Mouse (Mus musculus): Measurements from ENCODE around the gene Man1a2. TPM values are rescaled to one million over a fixed set of nuclear protein-coding genes. Genes with fewer than 3 reads are reported as not detected.

The Man1a2 gene
- polyA plus RNA-seq, 1 experiment = 11.2 TPM

DNA sequence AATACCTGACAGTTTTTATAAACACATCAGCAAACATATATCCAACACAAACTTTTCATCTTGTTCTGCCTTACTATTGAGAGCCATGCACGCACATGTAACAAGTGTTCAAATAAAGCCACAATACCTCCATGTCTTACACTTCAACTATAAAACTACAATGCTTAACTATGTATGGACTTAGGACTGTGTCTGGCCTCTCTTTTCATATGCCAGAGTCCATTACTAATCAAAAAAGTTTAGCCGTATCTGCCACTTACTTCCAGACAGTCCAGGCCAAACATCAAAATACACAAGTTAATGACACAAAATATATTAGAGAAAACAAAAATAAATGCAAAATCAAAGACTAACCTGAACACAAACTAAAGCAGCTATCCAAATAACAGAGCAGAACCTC is 14.9 kb downstream of the Man1a2 start:
- Histone ChIP-seq H3K4me3 (replicated peaks; ENCODE audit: extremely low read depth, low read depth, low read length) (no peak overlapping the region), H3K4me1 (ENCODE audit: control insufficient read depth, insufficient read depth, low read length) (0 out of 2 replicates have a peak, but pooled peaks cover 2% of the 10 kb centered on the region)
- 89% methylated on average over 2 of the region's 2 CpGs for WGBS
- TF ChIP-seq POLR2A (IDR thresholded peaks at IDR 0.05; ENCODE audit: borderline replicate concordance, extremely low read depth, low read depth, low read length) (no peak), CTCF (IDR thresholded peaks at IDR 0.05; ENCODE audit: insufficient read depth, low read length) (no peak)
- DNase-seq = no peak

DNA sequence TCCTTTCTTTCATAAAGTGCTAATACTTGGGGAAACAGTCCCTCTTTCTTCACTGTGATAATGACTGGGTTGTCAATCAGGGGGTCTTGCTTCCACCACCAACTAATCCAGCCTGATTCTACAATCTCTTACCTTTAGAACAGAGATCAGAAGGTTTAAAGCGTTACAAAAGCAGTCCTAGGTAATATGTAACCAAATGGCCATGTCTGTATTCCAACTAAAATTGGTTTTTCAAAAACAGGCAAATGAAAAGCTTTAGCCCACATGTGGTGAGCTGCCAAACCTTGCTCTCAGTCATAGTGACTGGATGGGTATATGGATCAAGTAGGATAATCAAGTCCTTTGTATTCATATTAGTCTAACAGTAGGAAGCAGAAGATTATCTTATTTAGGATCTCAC is 32.0 kb downstream of the Man1a2 start:
- 87% methylated on average over 1 of the region's 1 CpGs for WGBS
- TF ChIP-seq POLR2A (IDR thresholded peaks at IDR 0.05; ENCODE audit: borderline replicate concordance, extremely low read depth, low read depth, low read length) (no peak), CTCF (IDR thresholded peaks at IDR 0.05; ENCODE audit: insufficient read depth, low read length) (no peak)

DNA sequence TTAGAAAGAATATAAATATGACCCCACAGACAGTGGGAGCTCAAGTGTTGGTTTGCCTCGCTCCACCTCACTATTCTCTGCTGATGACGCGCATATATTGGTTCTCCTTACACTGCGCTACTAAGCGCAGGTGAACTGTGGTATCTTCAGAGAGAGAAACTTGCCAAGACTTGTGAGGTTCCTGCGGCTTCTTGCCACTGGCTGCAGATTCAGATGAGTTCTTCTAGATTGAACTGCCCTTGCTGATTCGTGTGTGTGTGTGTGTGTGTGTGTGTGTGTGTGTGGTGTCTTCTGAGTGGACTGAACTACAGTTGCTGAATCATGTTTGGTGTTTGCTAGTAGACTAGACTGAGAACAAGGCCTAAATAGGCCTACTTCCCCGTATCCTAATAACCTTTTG is 43.7 kb downstream of the Man1a2 start:
- DNase-seq = no peak
- TF ChIP-seq POLR2A (IDR thresholded peaks at IDR 0.05; ENCODE audit: borderline replicate concordance, extremely low read depth, low read depth, low read length) (no peak), CTCF (IDR thresholded peaks at IDR 0.05; ENCODE audit: insufficient read depth, low read length) (no peak)
- no peak overlapping the region for H3K4me3 ChIP-seq (replicated peaks; ENCODE audit: extremely low read depth, low read depth, low read length)
- 93% methylated on average over 8 of the region's 8 CpGs for WGBS
- H3K4me1 ChIP-seq (ENCODE audit: control insufficient read depth, insufficient read depth, low read length) = no peaks in the 10 kb centered on the region

More for the DNA sequence above, 32.0 kb downstream of the Man1a2 start:
- no peak overlapping the region for H3K4me3 ChIP-seq (replicated peaks; ENCODE audit: extremely low read depth, low read depth, low read length)
- no peak for DNase-seq
- H3K4me1 ChIP-seq (ENCODE audit: control insufficient read depth, insufficient read depth, low read length) = no peaks in the 10 kb centered on the region

DNA sequence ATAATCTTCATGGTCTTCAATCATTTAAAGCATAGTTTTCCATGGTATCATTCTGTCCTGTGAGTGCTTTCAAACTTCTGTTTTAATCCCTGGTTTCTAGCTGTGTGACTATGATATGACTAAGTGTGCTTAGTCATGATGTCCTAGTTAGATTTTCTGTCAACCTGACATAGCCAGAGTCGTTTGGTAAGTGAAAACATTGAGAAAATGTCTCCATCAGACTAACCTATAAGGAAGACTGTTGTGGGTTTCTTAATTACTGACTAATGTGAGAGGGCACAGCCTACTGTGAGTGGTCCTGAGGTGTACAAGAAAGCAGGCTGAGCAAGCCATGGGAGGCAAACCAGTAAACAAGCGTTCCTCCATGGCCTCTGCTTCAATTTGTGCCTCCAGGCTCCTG is 49.0 kb downstream of the Man1a2 start:
- TF ChIP-seq POLR2A (IDR thresholded peaks at IDR 0.05; ENCODE audit: borderline replicate concordance, extremely low read depth, low read depth, low read length) (no peak), CTCF (IDR thresholded peaks at IDR 0.05; ENCODE audit: insufficient read depth, low read length) (no peak)
- no peak overlapping the region for H3K4me3 ChIP-seq (replicated peaks; ENCODE audit: extremely low read depth, low read depth, low read length)
- H3K4me1 ChIP-seq (ENCODE audit: control insufficient read depth, insufficient read depth, low read length) = no peaks in the 10 kb centered on the region
- no peak for DNase-seq
- 89% methylated on average over 2 of the region's 2 CpGs for WGBS

DNA sequence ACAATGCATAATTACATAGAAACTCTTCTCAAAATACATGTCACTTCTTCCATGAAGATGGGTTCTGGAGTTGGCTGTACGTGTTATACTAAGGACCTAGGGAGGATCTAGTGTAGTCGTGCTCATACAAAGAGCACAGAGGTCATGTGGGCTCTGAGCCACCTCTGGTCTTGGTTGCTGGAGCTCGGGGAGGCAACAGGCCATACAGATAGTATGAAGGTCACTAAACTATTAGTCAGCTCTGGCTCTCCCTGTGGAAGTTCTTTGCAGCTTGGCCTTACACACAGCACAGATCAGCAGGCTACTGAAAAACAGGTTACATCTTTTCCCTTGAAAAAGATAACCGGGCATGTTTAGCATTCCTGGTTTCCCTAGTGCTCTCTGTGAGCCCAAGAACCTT is 50.5 kb downstream of the Man1a2 start:
- no peak overlapping the region for H3K4me3 ChIP-seq (replicated peaks; ENCODE audit: extremely low read depth, low read depth, low read length)
- TF ChIP-seq CTCF (IDR thresholded peaks at IDR 0.05; ENCODE audit: insufficient read depth, low read length) = no peak
- TF ChIP-seq POLR2A (IDR thresholded peaks at IDR 0.05; ENCODE audit: borderline replicate concordance, extremely low read depth, low read depth, low read length) = no peak
- 87% methylated on average over 4 of the region's 4 CpGs for WGBS
- no peaks in the 10 kb centered on the region for H3K4me1 ChIP-seq (ENCODE audit: control insufficient read depth, insufficient read depth, low read length)
- DNase-seq = no peak

DNA sequence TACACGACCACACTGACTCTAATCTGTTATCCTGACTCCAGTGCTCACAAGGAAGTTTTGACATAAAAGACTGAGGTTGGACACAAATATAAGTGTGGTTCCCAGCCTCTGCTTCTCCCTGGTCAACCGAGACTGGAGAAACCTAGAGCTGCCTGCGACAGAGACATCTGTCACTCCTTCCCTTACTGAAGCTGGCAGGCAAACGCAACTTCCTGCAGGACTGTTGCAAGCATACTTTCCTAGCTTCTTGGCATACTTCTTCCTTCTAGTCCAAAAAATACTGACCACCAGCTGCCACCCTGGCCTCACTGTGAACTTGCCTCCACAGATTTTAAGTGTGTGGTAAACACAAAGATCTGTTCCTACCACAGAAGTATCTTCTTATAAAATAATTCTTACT is 66.8 kb downstream of the Man1a2 start:
- TF ChIP-seq POLR2A (IDR thresholded peaks at IDR 0.05; ENCODE audit: borderline replicate concordance, extremely low read depth, low read depth, low read length) (no peak), CTCF (IDR thresholded peaks at IDR 0.05; ENCODE audit: insufficient read depth, low read length) (no peak)
- 44% methylated on average over 4 of the region's 4 CpGs for WGBS
- no peak for DNase-seq
- Histone ChIP-seq H3K4me3 (replicated peaks; ENCODE audit: extremely low read depth, low read depth, low read length) (no peak overlapping the region), H3K4me1 (ENCODE audit: control insufficient read depth, insufficient read depth, low read length) (no peaks in the 10 kb centered on the region; the same call in 1 of the 2 replicates)

DNA sequence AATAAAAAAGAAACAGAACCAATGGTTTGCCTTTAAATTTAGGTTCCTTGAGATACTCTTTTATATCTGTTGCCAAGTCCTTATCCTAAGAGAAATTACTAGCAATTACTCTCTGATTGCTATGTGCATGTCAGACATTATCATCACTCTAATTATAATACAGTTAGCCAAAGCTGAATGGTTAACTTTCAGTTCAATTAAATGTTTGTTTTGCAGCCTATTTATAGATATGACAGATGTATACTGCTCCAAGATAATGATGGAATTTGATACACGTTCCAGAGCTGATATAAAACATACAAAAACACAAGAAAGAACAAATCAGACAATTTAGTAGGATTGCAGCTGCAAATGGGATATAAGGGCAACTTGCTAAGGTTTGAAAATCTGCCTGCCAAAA is 74.4 kb downstream of the Man1a2 start:
- DNase-seq = no peak
- TF ChIP-seq POLR2A (IDR thresholded peaks at IDR 0.05; ENCODE audit: borderline replicate concordance, extremely low read depth, low read depth, low read length) (no peak), CTCF (IDR thresholded peaks at IDR 0.05; ENCODE audit: insufficient read depth, low read length) (no peak)
- no peak overlapping the region for H3K4me3 ChIP-seq (replicated peaks; ENCODE audit: extremely low read depth, low read depth, low read length)

DNA sequence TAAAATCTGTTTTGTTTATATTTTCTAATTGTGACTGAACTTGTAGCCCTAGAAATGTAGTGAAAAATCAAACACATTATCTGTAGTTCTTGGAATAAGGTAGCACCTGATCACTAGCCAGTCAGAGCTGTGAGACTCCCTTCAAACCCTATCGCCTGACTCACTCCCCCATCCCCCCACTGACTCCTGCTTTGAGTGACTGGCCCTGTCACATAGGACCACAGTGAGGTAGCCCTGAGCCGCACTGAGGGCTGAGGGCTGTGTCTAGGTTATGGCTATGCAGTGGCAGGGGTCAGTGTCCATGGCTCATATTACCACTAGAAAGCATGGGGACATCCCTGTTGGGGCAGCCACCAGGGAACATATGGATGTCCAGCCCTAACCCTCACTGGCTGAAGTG is 80.8 kb downstream of the Man1a2 start:
- Histone ChIP-seq H3K4me3 (replicated peaks; ENCODE audit: extremely low read depth, low read depth, low read length) (no peak overlapping the region), H3K4me1 (ENCODE audit: control insufficient read depth, insufficient read depth, low read length) (no peaks in the 10 kb centered on the region)
- DNase-seq = peak; percentile 6
- WGBS = 61% methylated on average over 2 of the region's 2 CpGs
- TF ChIP-seq POLR2A (IDR thresholded peaks at IDR 0.05; ENCODE audit: borderline replicate concordance, extremely low read depth, low read depth, low read length) = no peak

More for the DNA sequence above, 74.4 kb downstream of the Man1a2 start:
- 26% methylated on average over 1 of the region's 1 CpGs for WGBS
- no peaks in the 10 kb centered on the region for H3K4me1 ChIP-seq (ENCODE audit: control insufficient read depth, insufficient read depth, low read length)

DNA sequence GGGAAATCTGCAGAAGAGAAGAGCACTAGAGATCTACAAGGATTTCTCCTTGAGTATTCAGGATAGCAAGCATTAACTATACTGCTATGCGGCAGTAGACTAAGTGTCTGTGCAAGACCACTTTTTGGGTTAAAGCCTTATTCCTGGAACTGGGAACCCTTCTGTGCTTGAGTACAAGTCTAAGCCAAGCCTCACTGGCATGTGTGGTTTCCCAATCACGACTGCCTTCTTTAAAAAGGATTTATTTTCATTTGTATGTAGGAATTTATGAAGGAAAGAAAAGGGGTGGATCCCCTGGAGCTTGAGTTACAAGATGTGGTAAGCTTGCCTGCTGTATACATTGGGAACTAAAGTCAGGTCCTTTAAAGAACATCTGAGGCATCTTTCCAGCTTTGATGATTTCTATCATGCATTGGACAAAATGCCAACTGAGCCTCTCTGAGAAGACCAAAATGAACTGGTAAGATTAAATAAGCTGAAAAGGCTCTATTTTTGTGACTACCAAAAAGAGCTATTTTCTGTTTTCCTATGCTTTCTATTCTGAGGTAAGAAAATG is 86.0 kb downstream of the Man1a2 start:
- 75% methylated on average over 2 of the region's 2 CpGs for WGBS
- DNase-seq = no peak
- TF ChIP-seq CTCF (IDR thresholded peaks at IDR 0.05; ENCODE audit: insufficient read depth, low read length) = no peak
- TF ChIP-seq POLR2A (IDR thresholded peaks at IDR 0.05; ENCODE audit: borderline replicate concordance, extremely low read depth, low read depth, low read length) = no peak

DNA sequence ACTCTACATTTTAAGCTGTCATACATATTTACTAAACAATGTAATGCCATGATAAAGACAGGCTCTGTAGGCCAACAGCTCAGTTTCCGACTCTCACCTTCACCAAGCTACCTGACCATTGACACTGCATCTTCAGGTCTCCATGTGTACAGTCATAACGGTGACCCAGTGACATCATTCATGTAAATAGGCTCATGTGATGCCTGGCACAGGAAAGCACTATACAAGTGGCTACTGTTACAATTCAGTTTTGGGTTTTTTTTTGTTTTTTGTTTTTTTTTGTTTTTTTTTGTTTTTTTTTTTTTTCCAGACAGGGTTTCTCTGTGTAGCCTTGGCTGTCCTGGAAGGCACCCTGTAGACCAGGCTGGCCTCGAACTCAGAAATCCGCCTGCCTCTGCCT is 94.2 kb downstream of the Man1a2 start:
- Histone ChIP-seq H3K4me3 (replicated peaks; ENCODE audit: extremely low read depth, low read depth, low read length) (no peak overlapping the region), H3K4me1 (ENCODE audit: control insufficient read depth, insufficient read depth, low read length) (no peaks in the 10 kb centered on the region)
- no peak for TF ChIP-seq POLR2A (IDR thresholded peaks at IDR 0.05; ENCODE audit: borderline replicate concordance, extremely low read depth, low read depth, low read length)
- TF ChIP-seq CTCF (IDR thresholded peaks at IDR 0.05; ENCODE audit: insufficient read depth, low read length) = no peak
- no peak for DNase-seq
- 98% methylated on average over 4 of the region's 4 CpGs for WGBS

More for the DNA sequence above, 86.0 kb downstream of the Man1a2 start:
- Histone ChIP-seq H3K4me3 (replicated peaks; ENCODE audit: extremely low read depth, low read depth, low read length) (no peak overlapping the region), H3K4me1 (ENCODE audit: control insufficient read depth, insufficient read depth, low read length) (no peaks in the 10 kb centered on the region; the same call in 1 of the 2 replicates)
